Mouse (Mus musculus): ENCODE data around the gene Wipf2. TPM values are rescaled to one million over a fixed set of nuclear protein-coding genes. Genes with fewer than 3 reads are reported as not detected.

The Wipf2 gene
- polyA plus RNA-seq, 1 experiment from 2014 or later, result 3.7 TPM

DNA sequence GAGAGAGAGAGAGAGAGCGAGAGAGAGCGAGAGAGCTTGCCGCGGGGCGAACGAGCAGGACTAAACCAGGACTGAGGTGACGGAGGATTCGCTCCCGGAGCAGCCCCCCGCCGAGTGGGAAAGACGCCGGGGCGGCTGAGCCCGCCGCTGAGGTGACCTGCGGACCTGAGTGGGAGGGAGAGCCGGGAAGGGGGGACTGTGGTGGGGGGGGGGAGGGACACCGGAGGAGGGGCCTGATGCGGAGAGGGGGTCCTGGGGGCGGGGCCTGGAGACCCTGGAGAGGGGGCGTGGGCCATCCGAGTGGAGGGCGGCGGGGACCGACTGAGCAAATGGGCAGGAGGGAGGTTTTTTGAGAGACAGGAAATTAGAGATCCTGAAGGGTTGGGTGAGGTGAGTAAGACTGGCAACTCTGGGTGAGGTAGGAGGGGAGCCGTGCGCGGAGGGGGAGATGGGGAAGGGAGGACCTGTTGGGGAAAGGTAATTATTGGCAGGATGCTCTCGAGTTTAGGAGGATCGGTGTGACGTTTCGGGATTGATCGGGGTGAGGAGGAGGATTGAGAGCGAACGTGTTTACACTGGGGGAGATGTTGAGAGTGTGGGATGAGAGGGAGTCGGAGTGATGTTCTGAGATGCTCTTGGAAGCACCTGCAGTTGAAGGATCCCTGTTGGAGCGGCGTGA, 452 bp downstream of the Wipf2 start:
- ATAC-seq, result peak; percentile 77
- H3K36me3 ChIP-seq, result peaks cover 4% of the 10 kb centered on the region
- under 1% methylated on average over 37 of the region's 39 CpGs for WGBS
- peaks cover 9% of the 10 kb centered on the region; the same call in 1 of the 2 replicates for H3K4me1 ChIP-seq (replicated peaks)
- peak overlapping the region; percentile 89 for H3K27ac ChIP-seq
- peak overlapping the region; percentile 76 for H3K4me3 ChIP-seq (replicated peaks)
- H3K27me3 ChIP-seq (replicated peaks), result no peaks in the 10 kb centered on the region
- no peaks in the 10 kb centered on the region for H3K9me3 ChIP-seq
- peak overlapping the region; percentile 77 for H3K9ac ChIP-seq
- peak overlapping the region; percentile 76 for H3K4me2 ChIP-seq (replicated peaks)

DNA sequence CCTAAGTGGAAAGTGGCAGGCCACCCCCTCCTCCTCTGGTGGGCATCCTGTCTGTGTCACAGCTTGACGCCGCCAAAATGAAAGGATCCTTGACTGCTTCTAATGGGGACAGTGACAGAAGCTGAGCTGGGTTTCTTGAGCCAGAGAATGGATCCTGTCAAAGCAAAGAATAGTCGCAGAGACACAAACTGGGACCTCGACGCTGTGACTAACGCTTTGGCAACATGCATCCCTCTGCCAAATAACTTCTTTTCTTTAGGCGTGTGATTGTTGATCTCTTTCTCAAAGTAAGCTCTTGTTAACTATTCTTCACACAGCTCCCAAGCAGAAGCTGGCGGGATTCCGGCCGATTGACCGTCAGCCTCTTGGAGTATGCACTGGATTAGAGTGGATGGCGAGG, 3.9 kb downstream of the Wipf2 start:
- peaks cover 9% of the 10 kb centered on the region; the same call in 1 of the 2 replicates for H3K4me1 ChIP-seq (replicated peaks)
- H3K4me3 ChIP-seq (replicated peaks), result no peak overlapping the region
- no peaks in the 10 kb centered on the region for H3K9me3 ChIP-seq
- WGBS, result 89% methylated on average over 12 of the region's 12 CpGs
- H3K27ac ChIP-seq, result no peak overlapping the region
- H3K9ac ChIP-seq, result no peak overlapping the region
- H3K4me2 ChIP-seq (replicated peaks), result no peak overlapping the region
- H3K36me3 ChIP-seq, result peaks cover 4% of the 10 kb centered on the region
- no peaks in the 10 kb centered on the region for H3K27me3 ChIP-seq (replicated peaks)
- ATAC-seq, result no peak

DNA sequence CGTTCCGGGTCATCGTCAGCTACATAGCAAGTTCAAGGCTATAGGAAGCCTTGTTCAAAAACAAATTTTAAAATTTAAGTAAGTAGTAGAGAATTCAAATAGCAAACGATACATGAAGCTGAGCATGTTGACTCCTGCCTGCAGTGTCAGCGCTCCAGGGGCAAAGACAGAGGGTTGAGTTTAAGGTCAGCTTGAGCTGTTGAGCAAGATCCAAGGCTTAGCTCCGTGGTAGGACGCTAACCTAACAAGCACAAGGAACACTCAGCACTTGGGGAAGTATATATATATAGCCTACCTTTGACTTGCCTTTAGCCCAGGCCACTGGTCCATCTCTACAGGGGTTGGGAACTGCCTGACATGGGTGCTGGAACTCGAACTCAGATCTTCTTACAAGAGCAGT, 6.5 kb downstream of the Wipf2 start:
- H3K9me3 ChIP-seq, result no peaks in the 10 kb centered on the region
- WGBS, result 91% methylated on average over 8 of the region's 8 CpGs
- H3K4me3 ChIP-seq (replicated peaks), result no peak overlapping the region
- no peak overlapping the region for H3K4me2 ChIP-seq (replicated peaks)
- peaks cover 8% of the 10 kb centered on the region for H3K36me3 ChIP-seq
- no peak overlapping the region for H3K9ac ChIP-seq
- H3K27ac ChIP-seq, result no peak overlapping the region
- ATAC-seq, result no peak
- no peaks in the 10 kb centered on the region for H3K27me3 ChIP-seq (replicated peaks)
- H3K4me1 ChIP-seq (replicated peaks), result no peaks in the 10 kb centered on the region

DNA sequence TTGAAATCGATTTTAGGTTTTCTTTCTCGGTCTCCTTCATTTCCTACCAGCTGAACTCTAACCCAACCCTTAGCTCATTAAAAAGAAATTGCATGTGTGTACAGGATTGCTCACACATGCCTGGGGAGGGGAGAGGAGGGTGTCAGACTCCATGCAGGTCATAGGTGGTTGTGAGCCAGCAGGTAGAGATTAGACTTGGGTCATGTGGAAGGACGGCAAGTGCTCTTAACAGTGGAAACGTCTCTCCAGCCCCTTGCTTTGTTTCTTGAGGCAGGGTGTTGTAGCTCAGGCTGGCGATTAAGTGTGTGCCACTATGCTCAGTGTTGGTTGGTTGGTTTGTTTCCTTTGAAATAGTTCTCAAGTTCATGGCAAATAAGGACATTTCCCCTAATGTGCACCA, 7.4 kb downstream of the Wipf2 start:
- ATAC-seq, result no peak
- no peak overlapping the region for H3K27ac ChIP-seq
- H3K4me2 ChIP-seq (replicated peaks), result no peak overlapping the region
- peaks cover 8% of the 10 kb centered on the region for H3K36me3 ChIP-seq
- no peak overlapping the region for H3K4me3 ChIP-seq (replicated peaks)
- no peak overlapping the region for H3K9ac ChIP-seq
- no peaks in the 10 kb centered on the region for H3K9me3 ChIP-seq
- H3K27me3 ChIP-seq (replicated peaks), result no peaks in the 10 kb centered on the region
- WGBS, result 84% methylated on average over 5 of the region's 5 CpGs
- no peaks in the 10 kb centered on the region for H3K4me1 ChIP-seq (replicated peaks)

DNA sequence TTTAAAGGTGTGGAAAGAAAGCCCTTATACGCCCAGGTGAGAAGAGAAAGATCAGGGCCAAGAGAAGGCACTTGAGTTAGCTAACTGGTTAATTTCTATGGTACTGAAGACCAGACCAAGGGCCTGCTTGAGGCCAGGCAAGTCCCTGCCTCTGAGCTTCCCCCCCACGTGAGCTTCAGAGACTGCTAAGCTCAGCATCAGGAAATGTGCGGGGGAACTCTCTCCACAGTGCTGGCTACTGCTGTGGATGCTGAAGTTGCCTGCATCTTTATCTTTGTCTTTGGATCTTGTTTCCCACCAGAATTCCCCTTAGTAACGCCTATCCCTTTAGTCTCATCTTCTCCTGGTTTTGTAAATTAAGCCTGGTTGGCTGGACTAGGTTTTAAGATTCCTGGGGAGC, 8.0 kb downstream of the Wipf2 start:
- peaks cover 8% of the 10 kb centered on the region for H3K36me3 ChIP-seq
- 70% methylated on average over 4 of the region's 4 CpGs for WGBS
- H3K4me2 ChIP-seq (replicated peaks), result no peak overlapping the region
- no peak overlapping the region for H3K9ac ChIP-seq
- ATAC-seq, result no peak
- H3K9me3 ChIP-seq, result no peaks in the 10 kb centered on the region
- no peaks in the 10 kb centered on the region for H3K4me1 ChIP-seq (replicated peaks)
- H3K27me3 ChIP-seq (replicated peaks), result no peaks in the 10 kb centered on the region
- no peak overlapping the region for H3K27ac ChIP-seq
- H3K4me3 ChIP-seq (replicated peaks), result no peak overlapping the region

DNA sequence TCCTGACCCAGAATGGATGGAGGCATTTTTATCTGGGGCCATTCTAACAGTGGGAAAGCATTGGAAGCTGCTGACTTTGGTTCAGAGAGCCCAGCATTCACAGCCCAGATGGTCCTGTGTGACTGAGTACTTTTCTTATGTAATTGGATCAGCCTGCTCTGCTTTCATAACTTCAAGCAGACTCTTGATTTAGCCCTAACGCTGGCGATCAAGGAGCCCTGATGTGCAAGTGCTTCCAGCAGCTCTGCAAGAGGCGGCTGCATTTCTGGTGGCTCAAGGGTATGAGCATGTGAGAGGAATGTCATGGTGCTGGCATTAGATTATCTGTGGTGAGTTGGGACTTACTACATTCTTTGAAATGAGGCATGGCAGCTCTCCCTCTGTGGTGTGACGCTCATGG, 8.6 kb downstream of the Wipf2 start:
- 66% methylated on average over 4 of the region's 4 CpGs for WGBS
- no peak overlapping the region for H3K4me2 ChIP-seq (replicated peaks)
- H3K4me3 ChIP-seq (replicated peaks), result no peak overlapping the region
- ATAC-seq, result no peak
- peaks cover 8% of the 10 kb centered on the region for H3K36me3 ChIP-seq
- no peaks in the 10 kb centered on the region for H3K9me3 ChIP-seq
- H3K27me3 ChIP-seq (replicated peaks), result no peaks in the 10 kb centered on the region
- 0 out of 2 replicates have a peak, but pooled peaks cover 1% of the 10 kb centered on the region for H3K4me1 ChIP-seq (replicated peaks)
- H3K27ac ChIP-seq, result no peak overlapping the region
- H3K9ac ChIP-seq, result no peak overlapping the region

DNA sequence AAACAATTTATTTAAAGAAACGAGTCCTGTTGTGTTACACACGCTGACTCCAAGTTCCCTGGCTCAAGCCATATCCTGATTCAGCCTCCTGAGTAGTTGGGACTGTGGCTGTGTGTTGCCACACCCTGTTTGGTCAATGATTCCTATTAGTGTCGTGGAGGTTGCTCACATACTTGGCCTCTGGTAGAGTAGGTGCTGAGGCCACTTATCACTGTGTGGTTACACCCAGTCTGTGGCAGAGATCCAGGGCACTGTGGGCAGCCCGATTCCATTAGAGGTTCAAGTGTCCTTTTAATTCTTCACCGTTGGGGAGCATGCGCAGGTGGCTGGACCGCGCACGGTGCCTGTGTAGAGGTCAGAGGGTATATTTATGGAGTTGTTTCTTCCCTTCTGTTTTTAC, 10.5 kb downstream of the Wipf2 start:
- ATAC-seq, result peak; percentile 73
- Histone ChIP-seq H3K9me3 (no peaks in the 10 kb centered on the region), H3K9ac (no peak overlapping the region), H3K4me1 (replicated peaks) (0 out of 2 replicates have a peak, but pooled peaks cover 2% of the 10 kb centered on the region), H3K36me3 (0 out of 2 replicates have a peak, but pooled peaks cover 4% of the 10 kb centered on the region), H3K4me2 (replicated peaks) (no peak overlapping the region), H3K4me3 (replicated peaks) (no peak overlapping the region), H3K27ac (no peak overlapping the region), H3K27me3 (replicated peaks) (no peaks in the 10 kb centered on the region)
- WGBS, result 81% methylated on average over 9 of the region's 9 CpGs

DNA sequence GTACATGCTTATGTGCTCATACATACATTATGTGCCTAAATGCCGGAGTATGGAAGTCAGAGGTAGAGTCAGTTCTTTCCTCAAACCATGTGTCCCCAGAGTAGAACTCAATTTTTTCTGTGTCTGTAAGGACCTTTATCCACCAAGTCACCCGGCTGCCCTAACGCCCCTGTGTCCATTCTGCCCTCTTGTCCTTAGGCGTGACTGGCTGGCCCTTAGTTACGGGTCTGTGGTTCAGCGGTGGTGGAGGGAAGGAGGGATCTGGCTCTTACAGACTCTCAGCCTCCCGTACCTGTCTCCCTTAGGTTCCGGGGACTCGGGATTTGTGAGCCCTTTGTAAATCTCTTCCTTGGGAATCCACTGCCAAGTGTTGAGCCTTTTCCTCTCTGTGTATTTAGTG, 13.6 kb downstream of the Wipf2 start:
- ATAC-seq, result no peak
- Histone ChIP-seq H3K9me3 (no peaks in the 10 kb centered on the region), H3K4me2 (replicated peaks) (no peak overlapping the region), H3K4me1 (replicated peaks) (0 out of 2 replicates have a peak, but pooled peaks cover 2% of the 10 kb centered on the region), H3K9ac (no peak overlapping the region), H3K27ac (no peak overlapping the region), H3K4me3 (replicated peaks) (no peak overlapping the region), H3K27me3 (replicated peaks) (no peaks in the 10 kb centered on the region), H3K36me3 (0 out of 2 replicates have a peak, but pooled peaks cover 4% of the 10 kb centered on the region)
- 86% methylated on average over 9 of the region's 9 CpGs for WGBS

DNA sequence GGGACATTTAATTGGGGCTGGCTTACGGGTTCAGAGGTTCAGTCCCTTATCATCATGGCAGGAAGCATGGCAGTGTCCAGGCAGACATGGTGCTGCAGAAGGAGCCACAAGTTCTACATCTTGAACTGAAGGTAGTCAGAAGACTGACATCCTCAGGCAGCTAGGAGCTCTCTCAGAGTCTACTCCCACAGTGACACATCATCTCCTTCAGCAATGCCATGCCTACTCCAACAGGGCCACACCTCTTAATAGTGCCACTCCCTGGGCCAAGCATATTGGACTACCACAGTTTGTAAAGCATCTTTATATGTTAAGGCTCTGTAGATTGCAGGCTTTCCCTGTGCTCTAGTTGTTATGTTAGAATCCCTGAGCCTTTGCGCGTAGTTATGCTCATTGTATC, 24.3 kb downstream of the Wipf2 start:
- H3K9me3 ChIP-seq, result no peaks in the 10 kb centered on the region
- no peak overlapping the region for H3K9ac ChIP-seq
- WGBS, result 91% methylated on average over 3 of the region's 3 CpGs
- H3K4me2 ChIP-seq (replicated peaks), result no peak overlapping the region
- no peak overlapping the region for H3K4me3 ChIP-seq (replicated peaks)
- peaks cover 23% of the 10 kb centered on the region; the same call in 1 of the 2 replicates for H3K36me3 ChIP-seq
- no peak for ATAC-seq
- H3K4me1 ChIP-seq (replicated peaks), result no peaks in the 10 kb centered on the region; the same call in 1 of the 2 replicates
- no peaks in the 10 kb centered on the region for H3K27me3 ChIP-seq (replicated peaks)
- H3K27ac ChIP-seq, result no peak overlapping the region

DNA sequence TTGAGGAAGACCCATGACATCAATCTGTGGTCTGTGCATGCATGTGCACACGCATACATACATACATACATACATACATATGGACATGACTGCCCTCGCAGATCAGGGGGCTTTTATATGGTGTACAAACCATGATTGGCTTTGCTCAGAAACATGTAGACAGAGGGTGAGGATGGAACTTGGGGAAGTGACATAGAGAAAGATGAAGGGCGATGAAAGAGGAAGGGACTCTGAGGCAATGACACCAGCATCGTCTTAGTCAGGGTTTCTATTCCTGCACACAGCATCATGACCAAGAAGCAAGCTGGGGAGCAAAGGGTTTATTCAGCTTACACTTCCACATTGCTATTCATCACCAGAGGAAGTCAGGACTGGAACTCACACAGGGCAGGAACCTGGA, 25.6 kb downstream of the Wipf2 start:
- H3K27me3 ChIP-seq (replicated peaks), result no peaks in the 10 kb centered on the region
- no peak overlapping the region for H3K27ac ChIP-seq
- H3K36me3 ChIP-seq, result peaks cover 32% of the 10 kb centered on the region
- no peak overlapping the region for H3K4me2 ChIP-seq (replicated peaks)
- no peak overlapping the region for H3K4me3 ChIP-seq (replicated peaks)
- H3K9me3 ChIP-seq, result no peaks in the 10 kb centered on the region
- no peak for ATAC-seq
- H3K4me1 ChIP-seq (replicated peaks), result no peaks in the 10 kb centered on the region; the same call in 1 of the 2 replicates
- H3K9ac ChIP-seq, result no peak overlapping the region
- WGBS, result 98% methylated on average over 4 of the region's 4 CpGs

DNA sequence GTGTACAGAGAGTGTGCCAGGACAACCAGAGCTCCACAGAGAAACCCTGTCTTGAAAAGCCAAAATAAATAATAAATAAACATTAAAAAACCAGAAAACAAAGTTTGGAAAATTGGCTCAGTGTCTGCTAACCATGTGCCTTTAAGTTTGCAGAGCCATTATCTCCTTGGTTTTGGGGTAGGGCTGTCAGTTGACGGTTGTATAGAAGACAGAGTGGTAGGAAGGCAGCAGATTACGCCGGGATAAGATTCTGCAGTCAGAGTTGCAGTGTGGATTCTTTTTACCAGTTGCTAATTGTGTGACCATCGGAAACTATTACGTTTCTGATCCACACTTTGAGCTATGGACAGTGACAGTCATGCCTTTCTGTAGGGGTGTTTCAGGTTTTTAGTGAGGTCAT, 26.5 kb downstream of the Wipf2 start:
- Histone ChIP-seq H3K4me3 (replicated peaks) (no peak overlapping the region), H3K27me3 (replicated peaks) (no peaks in the 10 kb centered on the region), H3K4me2 (replicated peaks) (no peak overlapping the region), H3K9ac (no peak overlapping the region), H3K4me1 (replicated peaks) (no peaks in the 10 kb centered on the region), H3K27ac (no peak overlapping the region), H3K36me3 (peaks cover 37% of the 10 kb centered on the region), H3K9me3 (no peaks in the 10 kb centered on the region)
- WGBS, result 90% methylated on average over 5 of the region's 5 CpGs
- ATAC-seq, result no peak

DNA sequence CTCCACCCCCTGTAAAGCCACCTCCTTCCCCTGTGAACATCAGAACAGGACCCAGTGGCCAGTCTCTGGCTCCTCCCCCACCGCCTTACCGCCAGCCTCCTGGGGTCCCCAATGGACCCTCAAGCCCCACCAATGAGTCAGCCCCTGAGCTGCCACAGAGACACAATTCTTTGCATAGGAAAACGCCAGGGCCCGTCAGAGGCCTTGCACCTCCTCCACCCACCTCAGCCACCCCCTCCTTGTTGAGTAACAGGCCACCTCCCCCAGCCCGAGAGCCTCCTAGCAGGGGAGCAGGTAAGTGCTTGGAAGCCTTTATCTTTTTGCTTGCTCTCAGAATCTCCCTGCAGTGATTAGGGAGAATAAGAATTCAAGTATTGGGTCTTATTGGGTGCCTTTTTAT, 29.0 kb downstream of the Wipf2 start:
- Histone ChIP-seq H3K4me2 (replicated peaks) (no peak overlapping the region), H3K4me3 (replicated peaks) (no peak overlapping the region), H3K27ac (no peak overlapping the region), H3K36me3 (peaks cover 41% of the 10 kb centered on the region), H3K9ac (no peak overlapping the region), H3K27me3 (replicated peaks) (no peaks in the 10 kb centered on the region), H3K9me3 (no peaks in the 10 kb centered on the region), H3K4me1 (replicated peaks) (no peaks in the 10 kb centered on the region)
- ATAC-seq, result no peak
- 60% methylated on average over 5 of the region's 5 CpGs for WGBS

DNA sequence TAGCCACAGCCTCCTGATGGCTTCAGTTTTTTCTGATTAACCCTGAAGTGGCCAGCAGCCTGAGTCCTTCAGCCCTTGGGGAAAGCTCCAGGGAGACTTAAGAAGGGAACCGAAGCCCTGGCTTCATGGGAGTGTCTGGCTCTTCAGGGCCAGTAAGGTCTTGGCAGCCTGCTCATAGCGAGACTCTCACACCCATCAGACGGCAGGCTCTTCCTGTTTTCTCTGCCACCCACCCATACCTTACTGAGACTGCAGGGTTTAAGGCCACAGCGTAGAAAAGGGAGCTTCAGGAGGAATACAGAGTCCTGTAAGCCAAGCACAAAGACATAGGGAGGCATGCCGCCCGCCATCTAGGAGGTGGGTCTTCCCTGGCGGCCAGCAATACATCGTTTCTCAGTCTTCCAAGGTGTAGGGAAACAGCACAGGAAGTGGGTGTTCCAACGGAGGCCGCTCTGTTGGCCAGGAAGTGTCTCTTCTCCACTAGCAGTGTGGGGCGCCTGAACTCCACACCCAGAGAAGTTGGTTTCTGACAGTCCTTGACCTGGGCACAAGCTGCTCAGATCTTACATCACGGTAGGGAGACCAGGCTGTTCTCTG, 37.2 kb downstream of the Wipf2 start:
- no peak overlapping the region for H3K4me2 ChIP-seq (replicated peaks)
- WGBS, result 79% methylated on average over 12 of the region's 12 CpGs
- peaks cover 27% of the 10 kb centered on the region for H3K36me3 ChIP-seq
- no peak overlapping the region for H3K9ac ChIP-seq
- no peak overlapping the region for H3K4me3 ChIP-seq (replicated peaks)
- H3K27me3 ChIP-seq (replicated peaks), result no peaks in the 10 kb centered on the region
- ATAC-seq, result no peak
- H3K4me1 ChIP-seq (replicated peaks), result peaks cover 11% of the 10 kb centered on the region
- H3K27ac ChIP-seq, result no peak overlapping the region
- no peaks in the 10 kb centered on the region for H3K9me3 ChIP-seq
